Mouse (Mus musculus) bone marrow macrophage, adult 2 months (primary cell): Measurements from ENCODE around the gene Hmgcl.

Source experiments
- CTCF ChIP-seq: IDR thresholded peaks from 2 replicates; pipeline ENCODE4 v1.5.1; 2012; ENCODE audit warnings: low read depth, mild to moderate bottlenecking, low read length, moderate library complexity
- POLR2A ChIP-seq: IDR thresholded peaks from 2 replicates; pipeline ENCODE4 v1.6.1; 2012; ENCODE audit warnings: mild to moderate bottlenecking, low read depth, low read length, borderline replicate concordance

DNA sequence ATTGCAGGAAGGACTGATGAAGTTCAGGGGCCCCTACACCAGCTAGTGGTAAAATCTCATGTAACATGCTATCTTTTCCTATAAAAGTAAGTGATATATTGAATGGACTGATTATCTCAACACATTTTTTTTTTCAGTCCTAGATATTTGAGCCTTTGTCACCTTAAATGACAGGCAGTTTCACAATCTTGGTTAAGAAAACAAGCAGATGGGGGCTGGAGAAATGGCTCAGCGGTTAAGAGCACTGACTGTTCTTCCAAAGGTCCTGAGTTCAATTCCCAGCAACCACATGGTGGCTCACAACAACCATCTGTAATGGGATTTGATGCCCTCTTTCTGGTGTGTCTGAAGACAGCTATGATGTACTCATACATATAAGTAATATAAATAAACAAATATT lies 24.1 kb upstream of the Hmgcl start:
- no peak for TF ChIP-seq CTCF
- no peak for TF ChIP-seq POLR2A
